Mouse (Mus musculus) midbrain, embryonic 11.5 days (tissue): Measurements from ENCODE around the gene Cda. TPM values are rescaled to one million over a fixed set of nuclear protein-coding genes. Genes with fewer than 3 reads are reported as not detected.

Experiments
- ATAC-seq: fragments of 200-750 bp; cut with Nextera tagmentation; 2 replicates; pipeline ENCODE4 v1.8.0; 2017; ENCODE audit warnings: moderate TSS enrichment, moderate library complexity; ENCODE audit not compliant: low FRiP score
- DNase-seq: peaks from one replicate; pipeline ENCODE4 v3.0.0; 2015; ENCODE audit warnings: low spot score; ENCODE audit errors: missing footprints
- H3K27ac ChIP-seq: fragments of 300-500 bp; sonication (generic); 2 replicates; pipeline ENCODE4 v1.5.1; 2014; ENCODE audit warnings: low read depth, low read length
- H3K27me3 ChIP-seq: fragments of 300-500 bp; sonication (generic); 2 replicates; pipeline ENCODE4 v1.6.1; 2014; ENCODE audit warnings: mild to moderate bottlenecking, low read length, moderate library complexity, mixed read lengths; ENCODE audit not compliant: control insufficient read depth, insufficient read depth
- H3K36me3 ChIP-seq: fragments of 300-500 bp; sonication (generic); 2 replicates; pipeline ENCODE4 v1.6.1; 2014; ENCODE audit warnings: mild to moderate bottlenecking, low read length, moderate library complexity, mixed read lengths; ENCODE audit not compliant: control insufficient read depth, insufficient read depth
- H3K4me1 ChIP-seq: fragments of 300-500 bp; sonication (generic); 2 replicates; pipeline ENCODE4 v1.6.1; 2014; ENCODE audit warnings: low read length; ENCODE audit not compliant: control insufficient read depth, insufficient read depth
- H3K4me2 ChIP-seq: fragments of 300-500 bp; sonication (generic); 2 replicates; pipeline ENCODE4 v1.6.1; 2014; ENCODE audit warnings: mild to moderate bottlenecking, moderate library complexity
- H3K4me3 ChIP-seq: fragments of 300-500 bp; sonication (generic); 2 replicates; pipeline ENCODE4 v1.5.1; 2014; ENCODE audit warnings: low read depth, low read length
- H3K9ac ChIP-seq: fragments of 300-500 bp; sonication (generic); 2 replicates; pipeline ENCODE4 v1.6.1; 2014; ENCODE audit warnings: low read length
- H3K9me3 ChIP-seq: fragments of 300-500 bp; sonication (generic); 2 replicates; pipeline ENCODE4 v1.6.1; 2016; ENCODE audit warnings: low read length; ENCODE audit not compliant: control insufficient read depth
- WGBS: fragments of 180-500 bp; shearing (Covaris S2); extraction: QIAGEN DNeasy Blood & Tissue Kit; methylation state at CpG from one replicate; pipeline ENCODE4 v1.1.7; 2014; 5-methylcytosine and 5-hydroxymethylcytosine counted together
- microRNA-seq: library from miRNA; unstranded; fragments of <30 nt; microRNA quantifications from one replicate; pipeline ENCODE4, GENCODE M21; 2017
- polyA plus RNA-seq: library from polyadenylated mRNA; unstranded; fragments of >200 nt; fragmentation: Nextera tagmentation; extraction: Ambion mirVana; gene quantifications from 2 replicates; pipeline ENCODE4 v1.2.1, GENCODE M21; 2014

The Cda gene
- polyA plus RNA-seq, 1 experiment from 2014 or later, result 2.0 TPM

- Histone ChIP-seq H3K4me1 (no peaks in the 10 kb centered on the region), H3K9ac (no peak overlapping the region), H3K9me3 (no peaks in the 10 kb centered on the region), H3K36me3 (no peaks in the 10 kb centered on the region), H3K4me2 (no peak overlapping the region), H3K27me3 (no peaks in the 10 kb centered on the region), H3K4me3 (no peak overlapping the region), H3K27ac (no peak overlapping the region)
- no peak for ATAC-seq
- 80% methylated on average over 18 of the region's 18 CpGs for WGBS
- DNase-seq, result peak; percentile 82
Measured at GRCm38 (mm10) chr4:138293261-138293948, 74.4 kb downstream of the Cda start.

GRCm38 (mm10) chr4:138292028-138292427, 75.8 kb downstream of the Cda start:
- WGBS, result 92% methylated on average over 13 of the region's 13 CpGs
- no peak overlapping the region for H3K4me2 ChIP-seq

GRCm38 (mm10) chr4:138288691-138289090, 79.1 kb downstream of the Cda start:
- peak; percentile 21 for DNase-seq
- Histone ChIP-seq H3K4me2 (no peak overlapping the region), H3K4me3 (no peak overlapping the region), H3K4me1 (no peaks in the 10 kb centered on the region), H3K9ac (no peak overlapping the region), H3K27me3 (no peaks in the 10 kb centered on the region), H3K27ac (no peak overlapping the region), H3K9me3 (no peaks in the 10 kb centered on the region), H3K36me3 (no peaks in the 10 kb centered on the region)
- ATAC-seq, result no peak
- WGBS, result 90% methylated on average over 7 of the region's 7 CpGs

More at GRCm38 (mm10) chr4:138292028-138292427, 75.8 kb downstream of the Cda start:
- no peak for ATAC-seq
- Histone ChIP-seq H3K4me3 (no peak overlapping the region), H3K27me3 (no peaks in the 10 kb centered on the region), H3K36me3 (no peaks in the 10 kb centered on the region), H3K9me3 (no peaks in the 10 kb centered on the region), H3K27ac (no peak overlapping the region), H3K9ac (no peak overlapping the region), H3K4me1 (no peaks in the 10 kb centered on the region)
- DNase-seq, result no peak

Small RNA genes lying within 50 kb of the gene (microRNA-seq; reads per million reads assigned to microRNA genes)
- not detected for gene Gm27646
- 1.3 reads per million for gene Mir7019

Other genes starting within 250 kb of the Cda start
- 182 and 198 TPM in 2 replicates for gene Hp1bp3, start 151.7 kb downstream of the Cda start, polyA plus RNA-seq
- 0.94 TPM in 2 replicates for gene Sh2d5, start 117.6 kb downstream of the Cda start, polyA plus RNA-seq
- gene Kif17, start 117.6 kb downstream of the Cda start, polyA plus RNA-seq, result 0.44 and 0.48 TPM in 2 replicates
- 209 and 219 TPM in 2 replicates for gene Ddost, start 63.3 kb downstream of the Cda start, polyA plus RNA-seq
- 21.6 and 22.4 TPM in 2 replicates for gene Pink1, start 41.7 kb downstream of the Cda start, polyA plus RNA-seq
- 0.14 TPM in 1 of 2 replicates, not detected in the other for gene Fam43b, start 28.5 kb upstream of the Cda start, polyA plus RNA-seq
- gene Mul1, start 66.7 kb upstream of the Cda start, polyA plus RNA-seq, result 17.9 and 18.5 TPM in 2 replicates
- gene Camk2n1, start 86.3 kb upstream of the Cda start, polyA plus RNA-seq, result 6.0 and 6.1 TPM in 2 replicates